Mouse (Mus musculus): ENCODE results near the gene P2ry6.

Gene P2ry6

DNA sequence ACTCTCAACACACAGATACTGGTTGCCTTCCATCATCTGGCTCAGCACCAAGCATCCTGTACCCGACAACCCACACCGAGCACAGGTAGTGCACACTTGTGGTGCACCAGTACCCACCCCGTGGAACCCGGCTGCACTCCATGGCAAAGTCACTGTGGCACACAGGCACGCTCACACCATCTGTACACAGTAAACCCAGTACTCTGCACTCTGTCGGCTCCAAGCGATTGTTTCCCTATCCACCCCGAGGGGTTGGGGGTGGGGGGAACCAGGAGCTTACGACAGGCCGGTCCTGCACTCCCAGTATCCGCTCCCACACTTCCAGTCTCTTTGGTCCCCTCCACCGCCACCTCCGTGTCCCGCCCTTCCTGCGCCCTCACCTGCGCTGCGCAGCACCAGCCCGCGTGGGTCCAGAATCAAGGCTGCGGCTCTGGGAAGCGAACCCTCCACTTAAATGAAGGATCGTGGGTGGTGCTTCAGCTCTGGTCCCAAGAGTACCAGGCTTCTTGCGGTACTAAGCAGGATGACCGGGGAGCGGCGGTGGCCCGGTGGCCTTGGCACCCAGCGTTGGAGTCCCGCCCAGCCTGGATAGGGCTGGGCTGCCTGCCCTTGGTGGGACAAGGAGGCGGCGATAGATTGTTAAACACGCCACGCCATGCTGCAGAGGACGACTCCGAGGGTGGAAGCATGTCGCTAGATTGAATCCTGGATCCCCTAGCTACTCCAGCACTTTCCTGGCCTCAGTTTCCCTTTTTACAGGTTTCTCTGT, at the start of gene P2ry6:
TSS of gene P2ry6 (minus strand) at position 515 of the 769 bp plus-strand sequence.
- DNase-seq (ENCODE audit: low spot score): no peak

- DNase-seq (ENCODE audit: low spot score): no peak
Measured at GRCm38 (mm10) chr7:101017492-101017891, 43.0 kb upstream of the P2ry6 start.

- no peak for DNase-seq (ENCODE audit: low spot score)
Measured at GRCm38 (mm10) chr7:101017021-101017461, 42.6 kb upstream of the P2ry6 start.

DNA sequence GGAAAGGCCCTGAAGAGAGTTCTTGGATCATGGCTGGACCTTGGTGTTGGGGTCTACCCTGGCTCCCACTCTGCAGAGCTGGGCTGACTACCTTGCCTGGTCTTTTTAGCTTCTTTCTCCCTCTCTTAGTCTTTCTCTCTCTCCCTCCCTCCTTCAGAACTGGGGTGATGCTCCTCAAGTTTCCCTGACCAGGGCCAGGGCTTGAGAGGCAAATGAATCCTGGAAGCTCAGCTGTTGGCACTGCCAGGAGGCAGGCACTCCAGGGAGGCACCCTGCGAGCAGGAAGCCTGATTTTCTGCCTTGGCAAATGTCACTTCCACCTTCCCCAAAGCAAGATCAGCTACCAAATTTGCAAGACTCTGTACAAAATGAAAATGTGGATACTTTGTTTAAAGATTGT, 40.5 kb upstream of the P2ry6 start:
- no peak for DNase-seq (ENCODE audit: low spot score)

- no peak for DNase-seq (ENCODE audit: low spot score)
Measured at GRCm38 (mm10) chr7:101014041-101014440, 39.6 kb upstream of the P2ry6 start.

DNA sequence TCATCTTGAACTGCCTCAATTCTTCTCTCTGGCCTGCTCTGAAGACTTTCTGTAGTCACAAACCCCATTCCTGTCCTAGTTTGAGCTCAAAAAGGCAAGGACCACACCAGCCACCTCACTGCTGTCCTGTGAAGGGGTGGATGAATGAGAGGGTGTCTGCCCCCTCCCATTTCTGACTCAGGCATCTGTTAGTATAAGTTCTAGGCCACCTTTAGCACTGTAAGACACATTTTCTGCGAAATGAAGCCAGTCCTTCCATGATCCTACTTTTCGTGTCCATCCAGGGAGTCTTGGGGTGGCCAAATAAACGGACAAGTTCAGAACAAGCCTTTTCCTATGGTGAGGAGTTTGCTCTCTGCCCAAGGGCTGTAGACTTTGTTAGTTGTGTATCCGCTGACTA, 38.1 kb upstream of the P2ry6 start, which contains the start of gene P2ry2:
TSS of gene P2ry2 (minus strand) at position 326 of the 400 bp plus-strand sequence.
- DNase-seq (ENCODE audit: low spot score): no peak

DNA sequence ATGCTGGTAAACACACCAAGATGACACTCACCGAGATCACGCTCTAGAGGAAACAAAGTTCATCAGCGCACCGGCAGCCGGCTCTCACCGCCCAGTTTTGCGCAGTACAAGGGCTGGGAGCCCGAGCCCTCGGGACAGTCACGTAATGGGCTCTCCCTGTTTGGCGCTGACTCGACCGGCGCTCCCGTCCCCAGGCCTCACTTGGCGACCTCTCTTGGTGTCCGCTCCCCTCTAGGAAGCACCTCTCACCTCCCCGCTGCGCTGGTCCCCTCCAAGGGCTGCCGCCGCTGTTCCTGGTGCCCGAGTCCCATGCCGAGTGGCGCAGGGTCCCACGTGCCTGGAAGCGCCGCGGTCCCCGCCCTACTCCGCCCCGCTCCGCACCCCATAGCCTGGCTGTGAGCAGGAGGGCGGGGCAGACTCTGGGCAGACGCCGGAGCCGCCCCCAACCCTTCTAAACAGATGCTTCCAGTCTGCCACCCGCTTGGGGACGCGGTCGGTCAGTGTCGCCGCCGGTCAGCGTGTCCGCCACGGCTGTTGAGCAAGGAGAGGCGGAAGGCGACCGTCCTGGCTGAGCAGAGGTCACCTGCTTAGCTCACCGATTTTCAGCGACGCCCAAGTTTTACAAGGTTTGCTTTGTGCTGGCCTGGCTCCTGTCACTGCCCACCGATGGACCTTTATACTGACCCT, 37.4 kb upstream of the P2ry6 start:
- DNase-seq (ENCODE audit: low spot score): no peak

- DNase-seq (ENCODE audit: low spot score): no peak
Measured at GRCm38 (mm10) chr7:101010741-101011140, 36.3 kb upstream of the P2ry6 start.

DNA sequence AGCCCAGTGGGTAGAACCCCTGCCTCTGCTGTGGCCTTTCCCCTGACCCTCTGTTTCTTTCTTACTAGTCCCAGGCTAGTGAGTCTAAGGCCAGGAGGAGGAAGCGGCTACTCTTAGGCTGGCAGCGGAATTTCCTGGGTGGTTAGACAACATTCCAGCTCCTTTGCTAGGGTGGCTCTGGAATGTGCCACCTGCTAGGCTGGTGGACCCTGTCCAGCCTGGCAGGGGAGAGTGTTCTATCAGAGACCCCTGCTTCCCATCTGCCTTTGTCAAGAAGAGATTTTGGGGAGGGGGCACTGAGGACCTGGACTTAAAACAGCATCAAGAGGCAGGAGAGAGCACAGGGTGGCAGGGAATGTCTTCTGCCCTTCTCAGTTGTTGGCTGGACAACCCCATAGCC, 31.8 kb upstream of the P2ry6 start:
- no peak for DNase-seq (ENCODE audit: low spot score)

DNA sequence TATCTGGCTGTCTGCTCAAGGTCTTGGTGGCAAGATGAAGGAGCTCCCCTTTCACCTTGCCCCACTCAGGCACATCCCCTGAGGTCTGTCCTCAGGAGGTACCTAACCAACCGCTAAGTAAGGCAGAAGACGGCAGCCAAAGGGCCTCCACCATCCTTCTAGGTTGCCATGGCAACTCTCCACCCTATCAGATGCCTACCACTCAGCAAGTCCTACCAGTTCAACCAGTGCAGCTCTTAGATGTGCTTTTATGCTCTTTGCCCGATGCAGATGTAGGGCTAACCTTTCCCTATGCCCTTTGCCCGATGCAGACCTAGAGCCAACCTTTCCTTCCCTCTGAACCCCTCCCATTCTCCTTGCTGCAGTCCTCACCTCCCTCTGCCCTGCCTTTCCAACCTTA, 30.7 kb upstream of the P2ry6 start:
- no peak for DNase-seq (ENCODE audit: low spot score)

- no peak for DNase-seq (ENCODE audit: low spot score)
Measured at GRCm38 (mm10) chr7:101003442-101004326, 29.2 kb upstream of the P2ry6 start.

DNA sequence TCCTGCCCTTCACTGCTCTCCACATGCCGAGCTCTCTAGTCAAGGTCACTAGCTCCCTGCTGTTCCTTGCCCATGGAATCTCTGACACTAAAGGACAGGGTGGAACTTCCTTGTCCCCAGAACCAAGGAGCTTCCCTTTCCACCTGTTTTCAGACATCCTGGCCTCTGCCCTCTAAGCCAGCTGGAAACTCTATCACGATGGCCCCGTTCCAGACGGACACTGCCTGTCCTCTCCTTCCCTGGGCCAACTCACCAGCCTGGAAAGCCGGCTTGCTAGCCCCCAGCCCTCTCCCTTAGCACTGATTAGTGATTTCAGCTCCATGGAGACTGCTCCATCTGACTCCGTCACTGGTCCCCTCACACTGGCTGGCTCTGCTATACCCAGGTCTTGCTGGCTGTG, 27.8 kb upstream of the P2ry6 start:
- no peak for DNase-seq (ENCODE audit: low spot score)

- no peak for DNase-seq (ENCODE audit: low spot score)
Measured at GRCm38 (mm10) chr7:100999623-101000022, 25.2 kb upstream of the P2ry6 start.

DNA sequence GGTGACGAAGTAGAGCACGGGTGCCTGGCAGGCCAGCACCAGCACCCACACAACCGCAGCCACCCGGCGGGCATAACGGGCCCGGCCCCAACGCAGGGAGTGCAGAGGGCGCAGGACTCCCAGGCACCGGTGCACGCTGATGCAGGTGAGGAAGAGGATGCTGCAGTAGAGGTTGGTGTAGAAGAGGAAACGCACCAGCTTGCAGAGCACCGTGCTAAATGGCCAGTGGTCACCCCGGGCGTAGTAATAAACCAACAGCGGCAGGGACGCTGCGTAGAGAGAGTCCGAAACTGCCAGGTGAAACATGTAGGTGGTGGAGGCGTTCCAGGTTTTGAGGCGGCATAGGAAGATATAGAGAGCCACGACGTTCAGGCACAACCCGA, 24.1 kb upstream of the P2ry6 start:
- no peak for DNase-seq (ENCODE audit: low spot score)

- DNase-seq (ENCODE audit: low spot score): no peak
Measured at GRCm38 (mm10) chr7:100997951-100998577, 23.6 kb upstream of the P2ry6 start.

GRCm38 (mm10) chr7:100997215-100997614, 22.8 kb upstream of the P2ry6 start:
- no peak for DNase-seq (ENCODE audit: low spot score)

GRCm38 (mm10) chr7:100995951-100996350, 21.5 kb upstream of the P2ry6 start:
- DNase-seq (ENCODE audit: low spot score): no peak

DNA sequence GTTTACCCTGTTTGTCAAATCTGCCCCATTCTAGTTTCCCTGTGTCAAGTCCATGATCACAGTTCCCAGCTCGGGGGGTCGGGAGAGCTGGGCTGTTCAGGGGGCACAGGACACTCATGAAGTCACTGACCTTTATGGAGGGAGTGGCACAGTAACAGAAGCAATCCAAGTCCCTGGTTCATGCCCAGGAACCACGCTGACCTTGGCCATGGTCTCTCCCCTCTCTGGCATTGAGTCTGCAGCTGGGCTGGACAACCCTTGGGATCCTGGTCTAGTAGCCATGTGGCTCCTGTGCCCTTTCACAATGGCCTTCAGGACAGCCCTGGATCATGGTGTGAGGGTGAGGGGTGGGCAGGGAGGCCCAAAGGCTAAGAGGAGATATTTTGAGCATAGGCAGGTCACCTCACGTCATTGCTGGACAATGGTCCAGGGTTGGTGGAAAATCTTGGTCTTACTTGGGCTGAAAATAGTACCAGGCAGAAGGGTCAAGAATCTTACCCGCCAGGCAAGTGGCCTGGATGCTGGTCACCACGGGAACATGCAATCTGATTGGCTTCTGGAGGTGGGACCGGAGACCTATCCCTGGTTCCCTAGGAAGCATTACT, 20.9 kb upstream of the P2ry6 start:
- no peak for DNase-seq (ENCODE audit: low spot score)

DNA sequence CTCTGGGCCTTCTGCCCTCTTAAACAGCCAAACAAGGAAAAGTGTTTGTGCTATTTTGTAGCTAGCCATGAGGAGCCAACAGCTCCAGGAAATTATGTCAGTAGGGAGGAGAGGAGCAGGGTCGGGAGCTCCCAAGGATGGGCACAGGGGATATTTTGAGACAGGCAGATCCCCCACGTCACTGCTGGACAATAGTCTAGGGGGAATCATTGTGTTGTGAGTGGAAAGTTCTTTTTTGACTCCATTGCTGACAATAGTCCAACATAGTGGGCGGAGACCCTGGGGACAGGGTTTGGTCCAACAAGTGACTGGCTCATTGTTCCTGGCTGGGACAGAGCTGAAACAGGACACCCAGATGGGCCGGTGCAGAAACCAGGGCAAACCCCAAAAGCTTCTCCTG, 18.7 kb upstream of the P2ry6 start:
- no peak for DNase-seq (ENCODE audit: low spot score)

GRCm38 (mm10) chr7:100991972-100992371, 17.5 kb upstream of the P2ry6 start:
- no peak for DNase-seq (ENCODE audit: low spot score)

DNA sequence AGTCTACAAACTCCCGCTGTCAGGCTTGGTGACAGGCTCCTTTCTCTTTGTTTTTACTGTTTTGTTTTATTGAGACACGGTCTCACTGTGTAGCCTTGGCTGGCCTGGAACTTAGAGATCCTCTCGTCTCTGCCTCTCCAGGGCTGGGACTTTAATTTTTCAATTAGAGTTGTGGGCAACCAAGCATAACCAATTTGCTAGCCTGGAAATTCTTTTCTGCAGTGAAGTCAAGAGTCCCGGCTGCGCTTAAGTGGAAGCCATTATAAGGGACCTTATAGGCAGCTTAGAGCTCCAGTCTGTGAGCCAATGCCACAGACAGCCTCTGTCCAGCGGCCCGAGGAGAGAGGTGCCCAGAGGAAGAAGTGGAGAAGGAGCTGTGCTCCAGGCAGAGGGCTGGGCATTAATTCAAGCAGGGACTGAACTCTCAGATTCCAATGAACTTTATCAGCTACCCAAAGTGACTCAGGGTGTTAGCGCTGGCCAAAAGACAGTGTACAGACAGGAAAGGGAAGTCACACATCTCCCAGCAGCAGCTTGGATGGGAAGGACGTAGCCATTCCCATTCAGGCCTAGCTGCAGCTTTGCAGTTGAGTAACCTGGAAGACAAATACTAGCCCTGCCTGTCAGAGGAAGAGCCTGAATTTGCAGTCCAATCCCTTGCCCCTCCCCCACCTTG, 16.3 kb upstream of the P2ry6 start:
- DNase-seq (ENCODE audit: low spot score): no peak

All from c-Kit-positive CD71-positive TER-119-positive erythroid progenitor cells, embryonic 14.5 days (primary cell).